Mouse (Mus musculus) left cerebral cortex, adult 11 months (tissue): ENCODE data around the gene Obp2b.

Experiments
- DNase-seq: peaks from one replicate; pipeline ENCODE4 v3.0.0; 2022; ENCODE audit warnings: low spot score

Gene Obp2b

GRCm38 (mm10) chr2:25779076-25779475 is 42.3 kb downstream of the Obp2b start:
- DNase-seq = no peak

- no peak for DNase-seq
These were observed 44.1 kb downstream of the Obp2b start for GRCm38 (mm10) chr2:25780921-25781320.

- no peak for DNase-seq
These were observed 45.1 kb downstream of the Obp2b start, which contains the start of gene Gm13539 for GRCm38 (mm10) chr2:25781957-25782356. Gene Gm13539, plus strand, starts transcription at chr2:25782257.

GRCm38 (mm10) chr2:25785573-25786322 is 48.9 kb downstream of the Obp2b start:
- no peak for DNase-seq

- DNase-seq = no peak
These were observed 52.3 kb downstream of the Obp2b start for GRCm38 (mm10) chr2:25789092-25789491.
